Mouse (Mus musculus): ENCODE results near the gene Padi4. TPM values are rescaled to one million over a fixed set of nuclear protein-coding genes. Genes with fewer than 3 reads are reported as not detected.

Gene Padi4
- polyA plus RNA-seq, 1 experiment from 2014 or later = 0.18 TPM

DNA sequence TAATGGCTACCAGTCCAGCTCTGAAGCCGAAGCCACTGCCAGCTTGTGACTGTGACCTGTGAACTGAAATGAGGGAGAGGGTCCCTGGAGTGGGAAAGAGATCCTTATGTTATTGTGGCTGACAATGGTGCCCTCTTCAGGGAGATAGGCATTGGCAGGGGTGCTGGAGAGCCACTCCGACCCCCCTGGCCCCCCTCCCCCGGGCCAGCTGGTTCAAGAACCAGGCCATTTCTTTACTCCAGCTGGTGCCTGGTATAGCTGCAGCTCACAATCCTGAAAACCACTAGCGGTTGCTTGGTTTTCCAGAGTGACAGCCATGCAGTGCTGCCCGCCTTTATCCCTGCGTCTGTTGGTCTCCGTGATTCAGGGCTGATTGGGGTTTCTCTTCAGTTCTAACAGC, 64.9 kb downstream of the Padi4 start:
- no peak overlapping the region for H3K4me3 ChIP-seq
- H3K4me1 ChIP-seq = peaks cover 57% of the 10 kb centered on the region
- WGBS = 91% methylated on average over 7 of the region's 7 CpGs
- no peak overlapping the region for H3K4me2 ChIP-seq (replicated peaks)
- no peak for ATAC-seq (ENCODE audit: low FRiP score, low read depth)
- H3K36me3 ChIP-seq = peaks cover 97% of the 10 kb centered on the region
- no peaks in the 10 kb centered on the region for H3K9me3 ChIP-seq
- 0 out of 2 replicates have a peak overlapping the region, but pooled peaks have one; percentile 6 for H3K9ac ChIP-seq
- no peaks in the 10 kb centered on the region for H3K27me3 ChIP-seq (replicated peaks)
- H3K27ac ChIP-seq = no peak overlapping the region

GRCm38 (mm10) chr4:140708297-140708927, 65.6 kb downstream of the Padi4 start:
- H3K9me3 ChIP-seq = no peaks in the 10 kb centered on the region
- H3K36me3 ChIP-seq = peaks cover 94% of the 10 kb centered on the region
- ATAC-seq (ENCODE audit: low FRiP score, low read depth) = no peak
- 0 out of 2 replicates have a peak overlapping the region, but pooled peaks have one; percentile 6 for H3K9ac ChIP-seq
- WGBS = 89% methylated on average over 18 of the region's 18 CpGs
- H3K27me3 ChIP-seq (replicated peaks) = no peaks in the 10 kb centered on the region
- no peak overlapping the region for H3K4me2 ChIP-seq (replicated peaks)
- no peak overlapping the region for H3K4me3 ChIP-seq
- peaks cover 58% of the 10 kb centered on the region for H3K4me1 ChIP-seq
- no peak overlapping the region for H3K27ac ChIP-seq

DNA sequence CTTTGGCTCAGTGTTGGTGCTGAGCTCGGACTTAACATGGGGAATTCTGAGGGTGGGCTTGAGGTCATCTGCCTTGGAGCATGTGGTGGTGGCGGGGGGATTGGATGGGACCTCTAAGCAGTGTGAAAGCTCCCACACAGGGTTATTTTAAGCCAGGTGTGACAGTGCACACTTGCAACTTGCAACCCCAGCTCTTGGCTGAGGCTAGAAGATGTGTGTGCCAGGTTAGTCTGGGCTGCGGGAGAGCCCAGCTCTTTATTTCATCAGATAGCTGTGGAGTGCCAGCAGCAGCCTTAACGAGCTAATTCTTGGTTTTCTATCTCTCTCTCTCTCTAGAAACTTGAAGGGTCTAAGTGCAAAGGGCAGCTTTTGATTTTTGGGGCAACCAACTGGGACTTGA, 66.4 kb downstream of the Padi4 start:
- Histone ChIP-seq H3K4me2 (replicated peaks) (no peak overlapping the region), H3K27me3 (replicated peaks) (no peaks in the 10 kb centered on the region), H3K9me3 (no peaks in the 10 kb centered on the region), H3K27ac (no peak overlapping the region), H3K4me1 (peaks cover 51% of the 10 kb centered on the region), H3K9ac (0 out of 2 replicates have a peak overlapping the region, but pooled peaks have one; percentile 3), H3K36me3 (peaks cover 86% of the 10 kb centered on the region), H3K4me3 (no peak overlapping the region)
- no peak for ATAC-seq (ENCODE audit: low FRiP score, low read depth)
- WGBS = 82% methylated on average over 4 of the region's 4 CpGs

DNA sequence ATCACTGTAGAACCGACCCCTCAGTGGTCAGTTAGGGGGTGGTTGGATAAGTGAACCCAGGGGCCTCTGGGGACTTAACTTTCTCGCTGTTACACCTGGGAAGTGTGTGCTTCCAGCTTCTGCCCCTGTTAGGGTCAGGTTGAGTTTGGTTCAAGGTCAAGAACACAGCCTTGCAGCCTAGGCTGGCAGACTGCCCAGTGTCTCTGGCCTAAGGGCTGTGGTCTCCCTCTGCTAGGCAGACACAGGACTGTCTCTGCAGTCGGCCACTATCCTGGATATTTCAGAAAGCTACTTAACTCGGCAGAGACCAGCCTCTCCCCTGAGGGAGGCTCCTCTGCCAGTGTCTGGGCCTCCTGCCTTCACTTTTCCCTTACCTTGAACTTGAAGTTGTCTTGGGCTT, 69.9 kb downstream of the Padi4 start:
- peaks cover 10% of the 10 kb centered on the region for H3K27me3 ChIP-seq (replicated peaks)
- no peaks in the 10 kb centered on the region for H3K9me3 ChIP-seq
- H3K9ac ChIP-seq = peak overlapping the region; percentile 97
- peaks cover 53% of the 10 kb centered on the region for H3K36me3 ChIP-seq
- H3K4me1 ChIP-seq = peaks cover 59% of the 10 kb centered on the region
- peak overlapping the region; percentile 84 for H3K4me2 ChIP-seq (replicated peaks)
- WGBS = 55% methylated on average over 4 of the region's 4 CpGs
- no peak overlapping the region for H3K27ac ChIP-seq
- peak overlapping the region; percentile 94; the same call in 1 of the 2 replicates for H3K4me3 ChIP-seq
- ATAC-seq (ENCODE audit: low FRiP score, low read depth) = no peak

GRCm38 (mm10) chr4:140703636-140704035, 70.4 kb downstream of the Padi4 start:
- WGBS = 7% methylated on average over 8 of the region's 8 CpGs
- H3K27ac ChIP-seq = peak overlapping the region; percentile 98; the same call in 1 of the 2 replicates
- H3K4me1 ChIP-seq = peaks cover 56% of the 10 kb centered on the region
- no peaks in the 10 kb centered on the region for H3K9me3 ChIP-seq
- H3K27me3 ChIP-seq (replicated peaks) = peaks cover 15% of the 10 kb centered on the region
- H3K9ac ChIP-seq = peak overlapping the region; percentile 97
- peak overlapping the region; percentile 94 for H3K4me3 ChIP-seq
- H3K4me2 ChIP-seq (replicated peaks) = peak overlapping the region; percentile 84
- H3K36me3 ChIP-seq = peaks cover 47% of the 10 kb centered on the region
- ATAC-seq (ENCODE audit: low FRiP score, low read depth) = no peak

DNA sequence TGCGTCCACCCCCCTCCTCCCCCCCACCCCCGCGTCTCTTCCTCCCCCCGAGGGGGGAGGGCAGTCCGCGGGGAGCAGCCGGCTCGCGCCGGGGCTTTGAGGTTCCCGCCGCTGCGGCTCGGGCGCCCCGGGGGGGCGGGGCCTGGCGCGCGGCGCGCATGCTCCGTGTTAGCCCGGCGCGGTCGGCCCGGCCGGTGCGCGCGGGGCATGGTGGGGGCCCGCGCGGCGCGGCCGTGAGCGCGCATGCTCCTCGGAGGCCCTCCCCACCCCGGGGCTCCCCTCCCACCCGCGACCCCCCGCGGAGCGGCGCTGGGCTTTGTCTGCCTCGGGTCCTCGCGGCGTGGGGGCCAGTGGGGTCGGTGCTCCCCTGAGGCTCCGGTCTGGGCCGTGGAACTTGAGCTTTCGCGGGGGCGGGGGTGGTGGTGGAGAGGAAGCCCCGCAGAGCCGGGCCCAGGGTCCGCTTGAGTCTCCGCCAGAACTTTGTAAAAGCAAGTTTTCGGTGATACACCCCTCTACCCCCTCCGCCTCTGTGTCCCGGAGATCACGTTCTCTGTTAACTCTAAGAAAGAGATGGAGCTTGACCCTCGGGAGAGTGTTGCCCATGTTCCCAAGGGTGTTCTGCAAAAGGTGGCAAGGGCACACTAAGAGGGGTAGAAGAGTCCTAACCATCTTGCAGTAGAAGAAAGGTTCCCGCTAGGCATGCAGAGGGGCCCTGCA, 71.3 kb downstream of the Padi4 start:
- Histone ChIP-seq H3K9ac (peak overlapping the region; percentile 97), H3K27me3 (replicated peaks) (peaks cover 21% of the 10 kb centered on the region), H3K4me3 (peak overlapping the region; percentile 94), H3K9me3 (no peaks in the 10 kb centered on the region), H3K4me1 (peaks cover 48% of the 10 kb centered on the region), H3K27ac (peak overlapping the region; percentile 98), H3K36me3 (peaks cover 39% of the 10 kb centered on the region), H3K4me2 (replicated peaks) (peak overlapping the region; percentile 84)
- ATAC-seq (ENCODE audit: low FRiP score, low read depth) = peak; percentile 68; the same call in 1 of the 2 replicates
- WGBS = 1% methylated on average over 49 of the region's 68 CpGs

DNA sequence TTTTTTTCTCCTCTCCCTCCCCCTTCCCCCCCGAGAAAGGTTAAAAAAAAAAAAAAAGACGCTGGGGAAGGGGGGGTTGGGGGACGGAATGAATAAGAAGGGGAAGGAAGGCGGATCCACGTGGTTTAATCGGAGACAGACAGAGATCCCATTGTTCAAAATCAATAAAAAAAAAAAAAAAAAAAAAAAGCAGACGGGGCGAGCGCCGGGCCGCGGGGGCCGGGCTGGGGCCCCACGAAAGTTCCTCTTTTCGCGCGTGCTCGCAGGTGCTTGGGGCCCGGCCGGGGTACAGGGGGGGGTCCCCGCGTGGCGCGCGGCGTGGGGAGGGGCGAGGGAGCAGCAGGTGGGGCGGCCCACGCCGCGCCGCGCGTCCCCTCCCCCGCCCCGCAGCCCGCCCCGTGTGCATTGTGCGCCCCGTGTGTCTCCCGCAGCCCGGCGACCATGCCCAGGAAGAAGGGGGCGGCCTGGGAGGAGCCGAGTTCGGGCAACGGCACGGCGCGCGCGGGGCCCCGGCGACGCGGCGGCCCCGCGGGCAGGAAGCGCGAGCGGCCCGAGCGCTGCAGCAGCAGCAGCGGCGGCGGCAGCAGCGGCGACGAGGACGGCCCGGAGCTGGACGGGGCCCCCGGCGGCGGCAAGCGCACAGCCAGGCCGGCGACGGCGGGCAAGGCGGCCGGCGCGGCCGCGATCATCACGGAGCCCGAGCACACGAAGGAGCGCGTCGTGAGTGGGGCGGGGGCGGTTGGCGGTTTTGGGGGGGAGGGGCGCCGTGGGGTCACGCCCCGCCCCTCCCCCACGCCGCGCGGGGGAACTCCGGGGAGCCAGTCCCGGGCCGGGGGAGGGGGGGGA, 72.1 kb downstream of the Padi4 start:
- H3K4me1 ChIP-seq = peaks cover 41% of the 10 kb centered on the region
- H3K27me3 ChIP-seq (replicated peaks) = peaks cover 21% of the 10 kb centered on the region
- peak overlapping the region; percentile 97 for H3K9ac ChIP-seq
- ATAC-seq (ENCODE audit: low FRiP score, low read depth) = no peak
- H3K36me3 ChIP-seq = peaks cover 32% of the 10 kb centered on the region
- H3K9me3 ChIP-seq = no peaks in the 10 kb centered on the region
- WGBS = under 1% methylated on average over 86 of the region's 107 CpGs
- peak overlapping the region; percentile 98 for H3K27ac ChIP-seq
- peak overlapping the region; percentile 94 for H3K4me3 ChIP-seq
- H3K4me2 ChIP-seq (replicated peaks) = peak overlapping the region; percentile 84

DNA sequence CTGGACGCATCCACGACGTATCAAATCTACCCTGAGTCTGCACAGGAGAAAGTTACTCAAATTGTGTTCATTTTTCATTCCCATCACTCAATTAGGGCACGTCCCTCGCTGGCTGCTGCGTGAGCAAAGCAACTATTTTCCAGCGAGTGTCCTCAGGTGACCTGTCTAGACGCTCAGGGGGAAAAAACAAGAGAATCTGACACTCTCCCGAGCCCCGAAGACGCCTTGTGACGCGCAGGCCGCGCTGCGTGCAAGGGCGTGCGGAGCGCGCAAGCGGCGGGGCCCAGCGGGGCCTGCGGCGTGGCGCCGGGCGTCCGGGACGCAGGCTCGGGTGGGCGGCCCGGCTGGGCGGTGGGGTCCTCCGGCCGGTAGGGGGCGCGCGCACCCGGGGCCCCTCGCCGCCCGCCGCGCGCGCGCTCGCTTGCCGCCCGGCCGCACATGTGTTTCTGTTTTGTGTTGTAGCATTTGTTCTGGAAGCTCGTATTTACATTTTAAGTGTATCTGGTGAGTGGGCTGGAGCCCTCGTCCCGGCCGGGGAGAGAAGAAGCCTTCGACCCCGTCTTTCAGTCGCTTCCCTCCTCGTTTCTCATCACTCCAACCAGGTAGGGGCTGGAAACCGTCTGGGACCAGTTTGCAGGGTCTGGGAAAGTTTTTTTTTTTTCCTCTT, 72.9 kb downstream of the Padi4 start:
- Histone ChIP-seq H3K27ac (peak overlapping the region; percentile 98), H3K27me3 (replicated peaks) (peaks cover 21% of the 10 kb centered on the region), H3K4me2 (replicated peaks) (peak overlapping the region; percentile 84), H3K36me3 (peaks cover 25% of the 10 kb centered on the region), H3K9ac (peak overlapping the region; percentile 97), H3K9me3 (no peaks in the 10 kb centered on the region), H3K4me3 (peak overlapping the region; percentile 94), H3K4me1 (peaks cover 41% of the 10 kb centered on the region)
- under 1% methylated on average over 61 of the region's 61 CpGs for WGBS
- ATAC-seq (ENCODE audit: low FRiP score, low read depth) = peak; percentile 78

- ATAC-seq (ENCODE audit: low FRiP score, low read depth) = no peak
- peak within 1 kb of the TSS; percentile 94 for H3K4me3 ChIP-seq
- peaks cover 34% of the 10 kb centered on the region for H3K4me1 ChIP-seq
- H3K9me3 ChIP-seq = no peaks in the 10 kb centered on the region
- H3K9ac ChIP-seq = peak within 1 kb of the TSS; percentile 97
- peaks cover 21% of the 10 kb centered on the region for H3K27me3 ChIP-seq (replicated peaks)
- 8% methylated on average over 20 of the region's 20 CpGs for WGBS
- peak within 1 kb of the TSS; percentile 98 for H3K27ac ChIP-seq
- peaks cover 17% of the 10 kb centered on the region; the same call in 1 of the 2 replicates for H3K36me3 ChIP-seq
- H3K4me2 ChIP-seq (replicated peaks) = peak within 1 kb of the TSS; percentile 84
These were observed 73.6 kb downstream of the Padi4 start, which contains the start of gene Rcc2 for GRCm38 (mm10) chr4:140700269-140701018. TSS of gene Rcc2 (plus strand) at chr4:140700541.

GRCm38 (mm10) chr4:140699441-140700127, 74.5 kb downstream of the Padi4 start:
- Histone ChIP-seq H3K4me3 (peak overlapping the region; percentile 21), H3K4me2 (replicated peaks) (peak overlapping the region; percentile 84), H3K27me3 (replicated peaks) (peaks cover 21% of the 10 kb centered on the region), H3K4me1 (peaks cover 28% of the 10 kb centered on the region), H3K9me3 (no peaks in the 10 kb centered on the region), H3K36me3 (peaks cover 9% of the 10 kb centered on the region; the same call in 1 of the 2 replicates), H3K9ac (peak overlapping the region; percentile 36; the same call in 1 of the 2 replicates), H3K27ac (no peak overlapping the region)
- no peak for ATAC-seq (ENCODE audit: low FRiP score, low read depth)
- 7% methylated on average over 29 of the region's 29 CpGs for WGBS

Measured in neural tube, embryonic 12.5 days (tissue).